Mouse (Mus musculus) gastrocnemius, adult 2 months (tissue): ENCODE measurements at regions not wholly inside any gene's neighbourhood (a gene's known extent, or its start where the extent isn't known, plus 50 kb on each side); places are given as distances from the start of the nearest gene placed in this dataset.

Experiments used
- DNase-seq: peaks from one replicate; pipeline ENCODE4 v3.0.0; 2022
- H3K27ac ChIP-seq: fragments of 200-600 bp; 2 replicates; pipeline ENCODE4 v1.8.1; 2022; ENCODE audit warnings: mild to moderate bottlenecking
- H3K4me3 ChIP-seq: fragments of 200-600 bp; 2 replicates; pipeline ENCODE4 v1.8.1; 2022; ENCODE audit warnings: mild to moderate bottlenecking, moderate library complexity
- CTCF ChIP-seq: fragments of 200-600 bp; IDR thresholded peaks from 2 replicates; pipeline ENCODE4 v1.8.1; 2022; ENCODE audit warnings: antibody characterized with exemption, mild to moderate bottlenecking, moderate library complexity
- intact Hi-C: fragments of 180-260 bp; cut with DNase I; formaldehyde crosslinking; loops from one replicate; pipeline ENCODE4 v1.15.1; 2025

DNA sequence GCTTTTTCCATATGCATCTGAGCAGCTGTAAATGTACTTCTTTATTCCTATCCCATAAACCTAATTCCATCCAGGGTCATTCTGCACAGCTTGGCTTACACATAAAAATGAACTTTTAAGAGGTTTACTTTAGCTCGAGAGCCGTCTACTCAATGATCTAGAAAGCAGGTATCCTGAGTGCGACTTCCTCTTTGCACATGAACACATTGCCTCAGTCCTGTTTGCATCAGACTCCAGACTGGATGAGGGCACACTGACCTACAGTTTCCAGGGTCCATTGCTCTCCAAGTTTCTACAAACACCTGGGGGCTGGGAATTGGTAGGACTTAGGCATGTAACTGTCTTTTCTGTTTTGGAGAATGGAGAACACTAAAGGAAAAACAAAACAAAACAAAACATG lies 2310.5 kb downstream of the 4930444P10Rik start:
- Histone ChIP-seq H3K27ac (no peak overlapping the region), H3K4me3 (no peak overlapping the region)
- intact Hi-C loops, result loop anchor here (10.0 kb wide), 1 partner anchor 522 kb away; no protein-coding TSS in a partner anchor
- DNase-seq, result no peak
- no peak for TF ChIP-seq CTCF

DNA sequence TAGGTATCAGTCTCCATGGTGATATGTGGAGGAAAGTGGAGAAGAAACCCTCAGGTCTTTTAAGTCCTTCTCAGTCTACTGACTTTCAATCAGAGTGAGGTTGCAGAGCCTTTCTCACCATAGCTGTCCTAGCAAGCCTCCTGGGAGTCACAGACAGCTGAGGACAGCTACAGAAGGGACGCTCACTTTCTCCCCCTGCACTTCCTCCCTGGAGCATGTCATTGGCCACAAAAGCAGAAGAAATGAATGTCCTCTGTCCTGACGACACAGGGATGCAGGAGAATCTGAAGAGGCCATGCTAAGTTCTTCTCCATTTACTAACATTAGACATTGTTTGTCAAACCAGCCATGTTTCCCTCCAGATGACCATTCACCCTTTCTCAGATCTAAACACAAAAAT lies 2321.0 kb downstream of the 4930444P10Rik start:
- intact Hi-C loops, result no loop called here
- H3K27ac ChIP-seq, result no peak overlapping the region
- TF ChIP-seq CTCF, result no peak
- no peak for DNase-seq
- H3K4me3 ChIP-seq, result no peak overlapping the region

DNA sequence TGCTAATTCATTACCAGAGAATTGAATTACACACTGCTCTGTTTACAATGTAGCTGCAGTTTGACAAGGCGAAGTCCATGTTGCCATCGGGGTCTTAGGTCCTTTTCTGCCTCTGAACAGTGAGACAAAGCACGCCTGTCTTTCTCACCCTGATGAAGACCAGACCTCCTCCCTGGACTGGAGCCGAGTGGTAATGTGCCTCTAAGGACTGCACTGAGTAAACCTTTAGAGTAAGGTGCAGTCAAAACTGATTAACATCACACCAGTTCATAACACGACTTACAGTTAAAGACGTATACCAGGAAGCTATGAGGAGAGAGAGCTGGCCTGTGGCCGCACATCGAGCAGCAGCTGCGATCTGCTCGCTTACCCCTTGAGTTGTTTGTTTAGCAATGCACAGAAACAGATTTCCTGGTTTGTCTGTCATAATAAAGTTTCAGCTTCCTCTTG lies 2322.1 kb downstream of the 4930444P10Rik start:
- intact Hi-C loops, result no loop called here
- H3K4me3 ChIP-seq, result no peak overlapping the region
- TF ChIP-seq CTCF, result no peak
- no peak for DNase-seq
- no peak overlapping the region for H3K27ac ChIP-seq

DNA sequence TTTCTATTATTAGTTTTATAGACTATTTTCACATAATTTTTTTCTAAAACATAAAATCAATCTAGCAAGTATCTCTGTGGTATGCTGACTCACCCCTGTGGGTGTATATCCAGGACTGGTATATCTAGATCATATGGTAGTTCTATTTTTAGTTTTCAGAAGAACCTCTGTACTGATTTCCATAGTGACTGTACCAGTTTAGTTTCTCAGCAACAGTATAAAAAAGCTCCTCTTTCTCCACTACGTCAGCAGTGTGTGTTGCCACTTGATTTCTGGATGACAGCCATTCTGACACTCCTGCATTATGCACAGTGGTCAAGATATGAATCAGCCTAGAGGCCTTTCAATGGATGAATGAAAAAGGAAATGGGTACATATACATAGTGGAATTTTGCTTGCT lies 2338.6 kb downstream of the A830018L16Rik start:
- Histone ChIP-seq H3K27ac (no peak overlapping the region), H3K4me3 (no peak overlapping the region)
- no peak for TF ChIP-seq CTCF
- intact Hi-C loops, result no loop called here
- no peak for DNase-seq

DNA sequence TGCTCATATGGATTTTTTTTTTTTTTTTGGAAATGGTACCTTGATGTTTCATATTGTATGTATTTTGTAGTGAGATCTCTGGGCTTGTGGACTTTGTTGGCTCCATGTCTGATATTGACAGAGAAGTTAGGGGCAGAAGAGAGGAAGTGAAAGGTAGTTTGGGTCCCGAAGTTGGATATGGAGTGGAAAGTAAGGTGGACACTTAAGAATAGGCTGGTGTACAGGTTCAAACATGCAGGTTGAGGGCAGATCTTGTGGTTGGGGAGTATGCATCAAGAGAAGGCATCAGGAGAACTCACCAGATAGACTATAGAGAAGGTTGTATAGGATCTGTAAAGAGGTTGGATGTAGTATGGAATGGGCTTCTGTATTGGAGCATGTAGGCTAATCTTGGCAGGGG lies 2337.5 kb downstream of the A830018L16Rik start:
- no peak for TF ChIP-seq CTCF
- no peak for DNase-seq
- intact Hi-C loops, result no loop called here

More for the DNA sequence above, 2337.5 kb downstream of the A830018L16Rik start:
- Histone ChIP-seq H3K27ac (no peak overlapping the region), H3K4me3 (no peak overlapping the region)
